Mouse (Mus musculus): ENCODE data around the gene Baz1b. TPM values are rescaled to one million over a fixed set of nuclear protein-coding genes. Genes with fewer than 3 reads are reported as not detected.

Baz1b gene
- 33.2 and 41.7 TPM in 2 replicates for polyA plus RNA-seq (2012; rRNA removed)

GRCm38 (mm10) chr5:135186621-135187348, at the start of gene Baz1b:
TSS of gene Baz1b (plus strand) at chr5:135187264.
- DNase-seq (ENCODE audit: low spot score), result peak; percentile 92

GRCm38 (mm10) chr5:135139881-135140280, 47.2 kb upstream of the Baz1b start:
- DNase-seq (ENCODE audit: low spot score), result no peak

- no peak for DNase-seq (ENCODE audit: low spot score)
Observed at GRCm38 (mm10) chr5:135144469-135144868, 42.6 kb upstream of the Baz1b start.

GRCm38 (mm10) chr5:135145532-135145931, 41.5 kb upstream of the Baz1b start:
- DNase-seq (ENCODE audit: low spot score), result no peak

GRCm38 (mm10) chr5:135145955-135146354, 41.1 kb upstream of the Baz1b start:
- no peak for DNase-seq (ENCODE audit: low spot score)

GRCm38 (mm10) chr5:135148715-135149052, 38.4 kb upstream of the Baz1b start:
- no peak for DNase-seq (ENCODE audit: low spot score)

- peak; percentile 95 for DNase-seq (ENCODE audit: low spot score)
Observed at GRCm38 (mm10) chr5:135149053-135149819, 37.8 kb upstream of the Baz1b start, which contains the start of gene Tbl2. TSS of gene Tbl2 (plus strand) at chr5:135149657.

- no peak for DNase-seq (ENCODE audit: low spot score)
Observed at GRCm38 (mm10) chr5:135149820-135150178, 37.3 kb upstream of the Baz1b start.

- DNase-seq (ENCODE audit: low spot score), result no peak
Observed at GRCm38 (mm10) chr5:135156496-135156895, 30.6 kb upstream of the Baz1b start.

- DNase-seq (ENCODE audit: low spot score), result no peak
Observed at GRCm38 (mm10) chr5:135161221-135161620, 25.8 kb upstream of the Baz1b start.

- DNase-seq (ENCODE audit: low spot score), result no peak
Observed at GRCm38 (mm10) chr5:135161650-135162049, 25.4 kb upstream of the Baz1b start.

GRCm38 (mm10) chr5:135162361-135162760, 24.7 kb upstream of the Baz1b start:
- no peak for DNase-seq (ENCODE audit: low spot score)

GRCm38 (mm10) chr5:135162821-135163220, 24.2 kb upstream of the Baz1b start:
- DNase-seq (ENCODE audit: low spot score), result no peak

- DNase-seq (ENCODE audit: low spot score), result no peak
Observed at GRCm38 (mm10) chr5:135166909-135167308, 20.2 kb upstream of the Baz1b start.

- DNase-seq (ENCODE audit: low spot score), result no peak
Observed at GRCm38 (mm10) chr5:135167469-135167868, 19.6 kb upstream of the Baz1b start.

- peak; percentile 84 for DNase-seq (ENCODE audit: low spot score)
Observed at GRCm38 (mm10) chr5:135168063-135169062, 18.7 kb upstream of the Baz1b start, which contains the start of gene Bcl7b. TSS of gene Bcl7b (plus strand) at chr5:135168283.

- no peak for DNase-seq (ENCODE audit: low spot score)
Observed at GRCm38 (mm10) chr5:135169479-135169878, 17.6 kb upstream of the Baz1b start.

- DNase-seq (ENCODE audit: low spot score), result no peak
Observed at GRCm38 (mm10) chr5:135171688-135172220, 15.3 kb upstream of the Baz1b start.

GRCm38 (mm10) chr5:135172986-135173385, 14.1 kb upstream of the Baz1b start:
- DNase-seq (ENCODE audit: low spot score), result no peak

- DNase-seq (ENCODE audit: low spot score), result no peak
Observed at GRCm38 (mm10) chr5:135175086-135175485, 12.0 kb upstream of the Baz1b start.

GRCm38 (mm10) chr5:135178523-135178922, 8.5 kb upstream of the Baz1b start:
- DNase-seq (ENCODE audit: low spot score), result no peak

GRCm38 (mm10) chr5:135178996-135179395, 8.1 kb upstream of the Baz1b start:
- no peak for DNase-seq (ENCODE audit: low spot score)

Data from urinary bladder, adult 2 months (tissue).